Mouse (Mus musculus): Measurements from ENCODE around the gene Tuba3b.

Gene Tuba3b

GRCm38 (mm10) chr6:145605203-145605602 lies 10.4 kb upstream of the Tuba3b start:
- DNase-seq (ENCODE audit: extremely low spot score) = no peak

GRCm38 (mm10) chr6:145607746-145608145 lies 7.8 kb upstream of the Tuba3b start:
- DNase-seq (ENCODE audit: extremely low spot score) = no peak

GRCm38 (mm10) chr6:145608693-145609092 lies 6.9 kb upstream of the Tuba3b start:
- DNase-seq (ENCODE audit: extremely low spot score) = no peak

- DNase-seq (ENCODE audit: extremely low spot score) = no peak
These were observed 4.7 kb upstream of the Tuba3b start for GRCm38 (mm10) chr6:145610901-145611300.

GRCm38 (mm10) chr6:145612611-145613010 lies 2.9 kb upstream of the Tuba3b start:
- no peak for DNase-seq (ENCODE audit: extremely low spot score)

GRCm38 (mm10) chr6:145614219-145614618 lies 1.3 kb upstream of the Tuba3b start, which contains the start of gene Lmntd1:
Lmntd1 (minus strand) TSS chr6:145614319.
- no peak for DNase-seq (ENCODE audit: extremely low spot score)

- no peak for DNase-seq (ENCODE audit: extremely low spot score)
These were observed 1.1 kb downstream of the Tuba3b start for GRCm38 (mm10) chr6:145616402-145617229.

- DNase-seq (ENCODE audit: extremely low spot score) = no peak
These were observed 7.6 kb downstream of the Tuba3b start for GRCm38 (mm10) chr6:145623141-145623540.

- no peak for DNase-seq (ENCODE audit: extremely low spot score)
These were observed 14.7 kb downstream of the Tuba3b start for GRCm38 (mm10) chr6:145630269-145630668.

GRCm38 (mm10) chr6:145634454-145634853 lies 18.9 kb downstream of the Tuba3b start:
- no peak for DNase-seq (ENCODE audit: extremely low spot score)

GRCm38 (mm10) chr6:145636682-145637081 lies 21.1 kb downstream of the Tuba3b start:
- no peak for DNase-seq (ENCODE audit: extremely low spot score)

- no peak for DNase-seq (ENCODE audit: extremely low spot score)
These were observed 22.7 kb downstream of the Tuba3b start for GRCm38 (mm10) chr6:145638248-145638647.

- DNase-seq (ENCODE audit: extremely low spot score) = no peak
These were observed 25.5 kb downstream of the Tuba3b start for GRCm38 (mm10) chr6:145640971-145641506.

GRCm38 (mm10) chr6:145651976-145652375 lies 36.4 kb downstream of the Tuba3b start:
- DNase-seq (ENCODE audit: extremely low spot score) = no peak

GRCm38 (mm10) chr6:145652986-145653385 lies 37.4 kb downstream of the Tuba3b start:
- no peak for DNase-seq (ENCODE audit: extremely low spot score)

- DNase-seq (ENCODE audit: extremely low spot score) = no peak
These were observed 38.1 kb downstream of the Tuba3b start for GRCm38 (mm10) chr6:145653626-145654025.

- DNase-seq (ENCODE audit: extremely low spot score) = no peak
These were observed 38.7 kb downstream of the Tuba3b start for GRCm38 (mm10) chr6:145654062-145654836.

GRCm38 (mm10) chr6:145655678-145656077 lies 40.1 kb downstream of the Tuba3b start:
- no peak for DNase-seq (ENCODE audit: extremely low spot score)

GRCm38 (mm10) chr6:145656740-145657591 lies 41.4 kb downstream of the Tuba3b start:
- no peak for DNase-seq (ENCODE audit: extremely low spot score)

- no peak for DNase-seq (ENCODE audit: extremely low spot score)
These were observed 43.6 kb downstream of the Tuba3b start for GRCm38 (mm10) chr6:145659116-145659515.

- DNase-seq (ENCODE audit: extremely low spot score) = no peak
These were observed 45.4 kb downstream of the Tuba3b start for GRCm38 (mm10) chr6:145660943-145661342.

- no peak for DNase-seq (ENCODE audit: extremely low spot score)
These were observed 48.7 kb downstream of the Tuba3b start for GRCm38 (mm10) chr6:145664208-145664607.

Data from embryo, embryonic 9.5 days (tissue).